Mouse (Mus musculus) central nervous system, embryonic 11.5 days (tissue): ENCODE results near the gene Gm14322. TPM values are rescaled to one million over a fixed set of nuclear protein-coding genes. Genes with fewer than 3 reads are reported as not detected.

Experiments
- polyA plus RNA-seq: library from polyadenylated mRNA; depleted of rRNA; stranded (reverse); fragments of >200 nt; gene quantifications from 2 replicates; pipeline ENCODE4 v1.2.3, GENCODE M21; 2012; rRNA removed

Gene Gm14322
- polyA plus RNA-seq, result 4.0 and 10.2 TPM in 2 replicates

GRCm38 (mm10) chr2:177758941-177759558 lies at the start of gene Gm14322:
Gene Gm14322, plus strand, starts transcription at chr2:177759288.

Other genes with a start within 250 kb of the Gm14322 start
- not detected in 2 replicates for gene Gm14406, start 181.1 kb upstream of the Gm14322 start, polyA plus RNA-seq
- gene Gm14325, start 81.0 kb downstream of the Gm14322 start, polyA plus RNA-seq, result 21.6 and 61.9 TPM in 2 replicates
- gene Gm14327, start 137.8 kb downstream of the Gm14322 start, polyA plus RNA-seq, result 0.34 and 3.2 TPM in 2 replicates
- 0.35 and 0.60 TPM in 2 replicates for gene Zfp972, start 166.3 kb downstream of the Gm14322 start, polyA plus RNA-seq
- 5.0 and 11.5 TPM in 2 replicates for gene Gm14326, start 198.0 kb downstream of the Gm14322 start, polyA plus RNA-seq